Mouse (Mus musculus): ENCODE data around the gene Atf6b.

Gene Atf6b

DNA sequence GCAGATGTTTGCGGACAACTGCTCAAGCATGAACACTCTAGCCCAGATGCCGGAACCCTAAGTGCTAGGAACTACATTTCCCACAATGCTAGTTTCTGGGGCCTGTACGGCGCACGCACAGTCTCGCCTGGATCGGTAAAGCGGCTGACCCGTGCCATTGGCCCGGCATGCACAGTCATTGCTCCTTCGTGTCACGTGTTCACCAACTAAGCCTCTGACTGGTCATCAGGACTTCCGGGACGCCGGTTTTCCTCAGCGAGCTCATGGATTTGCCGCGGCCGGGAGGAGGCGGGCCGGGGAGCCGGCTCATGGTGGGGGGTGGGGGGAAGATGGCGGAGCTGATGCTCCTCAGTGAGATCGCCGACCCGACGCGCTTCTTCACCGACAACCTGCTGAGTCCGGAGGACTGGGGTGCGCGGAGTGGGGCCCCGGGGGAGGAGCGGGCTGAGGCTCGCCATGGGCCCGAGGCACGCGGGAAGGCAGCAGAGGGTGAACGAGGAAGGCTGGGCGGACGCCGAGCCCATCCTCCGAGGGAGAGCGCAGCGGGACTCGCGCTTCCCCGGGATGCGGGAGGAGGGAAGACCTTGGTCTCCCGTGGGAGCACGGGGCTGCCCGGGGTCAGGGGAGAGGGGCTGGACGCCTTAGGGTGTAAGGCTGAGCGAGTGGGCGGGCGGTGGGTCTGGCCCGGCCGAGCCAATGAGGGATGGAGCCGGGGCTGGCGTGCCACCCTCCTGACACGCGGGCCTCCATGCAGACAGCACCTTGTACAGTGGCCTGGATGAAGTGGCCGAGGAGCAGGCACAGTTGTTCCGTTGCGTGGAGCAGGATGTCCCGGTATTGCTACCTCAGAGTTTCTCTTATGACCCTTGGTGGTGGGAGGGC lies at the start of gene Atf6b:
TSS of gene Atf6b (plus strand) at position 241 of the 882 bp plus-strand sequence.
- DNase-seq (ENCODE audit: low read depth, low spot score): peak; percentile 98

DNA sequence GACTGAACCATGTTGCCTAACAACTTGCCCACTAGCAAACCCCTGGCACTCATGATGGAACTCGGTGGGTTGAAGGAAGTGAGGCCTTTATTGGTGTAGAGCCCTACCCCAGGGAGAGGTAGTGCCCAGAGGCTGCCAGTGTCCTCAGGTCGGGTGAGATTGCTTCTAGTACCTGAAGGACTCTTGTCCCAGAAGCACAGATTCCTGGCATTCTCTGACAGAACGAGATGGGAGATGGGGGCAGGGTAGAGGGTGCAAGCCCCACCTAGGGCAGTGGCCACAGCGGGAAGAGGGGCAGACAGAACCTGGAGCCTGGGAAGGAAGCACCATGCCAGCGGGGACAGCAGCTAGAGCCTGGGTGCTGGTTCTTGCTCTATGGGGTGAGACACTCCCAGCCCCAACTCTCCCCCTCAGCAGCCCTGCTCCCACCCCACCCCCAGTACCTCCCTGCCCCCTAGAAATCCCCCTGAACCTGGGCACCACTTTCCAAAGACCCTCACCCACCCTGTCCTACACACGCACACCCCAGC lies 49.3 kb upstream of the Atf6b start, which contains the start of gene Ager:
TSS of gene Ager (plus strand) at position 297 of the 530 bp plus-strand sequence.
- DNase-seq (ENCODE audit: low read depth, low spot score): no peak

DNA sequence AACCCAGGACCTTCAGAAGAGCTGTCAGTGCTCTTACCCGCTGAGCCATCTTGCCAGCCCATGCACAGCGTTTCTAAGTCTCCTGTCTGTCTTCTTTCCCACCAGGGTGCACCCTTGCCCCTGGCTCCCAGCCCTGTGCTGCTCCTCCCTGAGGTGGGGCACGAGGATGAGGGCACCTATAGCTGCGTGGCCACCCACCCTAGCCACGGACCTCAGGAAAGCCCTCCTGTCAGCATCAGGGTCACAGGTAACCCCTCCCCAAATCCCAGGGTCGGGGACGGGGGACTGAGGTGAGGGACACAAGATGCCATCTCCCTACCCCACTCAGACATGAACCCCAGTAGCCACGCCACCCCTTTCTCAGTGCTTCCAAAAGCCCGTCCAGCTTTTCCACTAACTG lies 47.1 kb upstream of the Atf6b start:
- DNase-seq (ENCODE audit: low read depth, low spot score): no peak

DNA sequence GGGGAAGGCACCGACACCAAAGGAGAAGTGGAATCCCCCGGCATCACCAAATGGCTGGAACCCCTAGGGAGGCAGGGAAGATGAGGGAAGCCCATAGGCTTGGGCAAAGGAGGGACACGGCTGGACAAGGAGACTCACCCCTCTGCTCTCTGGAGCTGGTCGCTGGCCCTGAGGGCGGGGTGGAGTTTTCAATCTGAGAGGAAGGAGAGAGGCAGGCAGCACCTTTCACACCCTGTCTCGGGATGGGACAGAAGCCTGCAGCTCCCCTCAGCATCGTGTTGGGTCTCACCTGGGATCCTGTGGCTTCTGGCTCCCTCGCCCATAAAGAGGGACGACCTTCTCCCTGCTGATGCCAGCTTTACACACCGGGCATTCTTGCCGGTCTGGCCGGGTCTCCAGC lies 45.1 kb upstream of the Atf6b start:
- DNase-seq (ENCODE audit: low read depth, low spot score): no peak

DNA sequence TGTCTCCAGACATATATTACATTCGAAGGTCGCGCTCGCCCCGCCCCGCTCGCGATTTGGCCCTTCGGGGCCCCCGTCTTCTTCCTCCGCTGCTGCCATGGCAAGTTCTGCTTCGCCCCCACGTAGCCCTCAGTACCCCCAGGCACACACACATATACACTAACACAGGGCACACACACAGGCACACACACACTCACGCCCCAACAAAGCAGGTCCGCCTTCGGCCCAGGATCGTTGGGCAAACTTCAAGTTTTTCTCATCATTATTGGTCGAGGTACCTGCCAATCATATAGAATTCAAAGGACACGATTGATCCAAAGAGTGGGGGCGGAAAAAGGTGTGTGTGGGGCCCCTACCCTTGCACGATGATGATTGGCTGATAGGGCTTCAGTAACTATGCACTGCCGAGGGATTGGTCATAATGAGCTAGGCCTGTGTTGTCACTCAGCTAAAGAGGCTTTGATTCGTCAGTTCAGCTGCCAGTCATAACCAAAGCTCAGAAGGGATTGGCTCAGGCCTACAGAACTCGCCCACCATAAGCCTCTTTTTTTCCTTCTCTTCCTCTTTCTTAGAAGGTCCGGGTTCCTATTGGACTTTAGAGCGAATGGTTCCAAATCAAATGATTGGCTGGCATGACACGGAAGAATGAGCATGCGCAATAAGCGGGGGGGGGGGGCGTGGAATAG lies 43.4 kb upstream of the Atf6b start, which contains the start of gene Rnf5:
TSS of gene Rnf5 (minus strand) at position 316 of the 686 bp plus-strand sequence.
- peak; percentile 100 for DNase-seq (ENCODE audit: low read depth, low spot score)

DNA sequence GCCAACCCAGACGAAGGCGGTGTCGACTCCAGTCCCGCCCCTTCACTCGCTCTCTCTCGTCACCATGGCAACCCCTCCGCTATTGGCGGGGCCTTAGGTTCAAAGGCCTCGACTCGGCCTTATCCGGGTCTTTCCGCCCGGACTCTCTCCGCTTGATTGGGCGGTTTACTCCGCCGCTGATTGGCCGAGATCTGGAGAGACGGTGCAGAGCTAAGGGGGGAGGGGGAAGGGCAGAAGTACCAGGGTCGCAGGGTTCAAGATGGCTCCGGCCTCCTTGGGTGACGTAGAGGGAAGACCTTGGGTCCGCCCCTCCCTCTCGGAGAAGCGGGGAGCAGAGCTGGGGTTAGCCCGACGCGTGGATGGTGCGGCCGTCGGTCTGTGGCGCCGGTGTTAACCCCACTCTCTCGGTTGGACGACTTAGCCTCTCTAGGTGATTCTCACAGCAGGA lies 42.9 kb upstream of the Atf6b start, which contains the start of gene Agpat1:
TSS of gene Agpat1 (plus strand) at position 202 of the 448 bp plus-strand sequence.
- peak; percentile 99 for DNase-seq (ENCODE audit: low read depth, low spot score)

DNA sequence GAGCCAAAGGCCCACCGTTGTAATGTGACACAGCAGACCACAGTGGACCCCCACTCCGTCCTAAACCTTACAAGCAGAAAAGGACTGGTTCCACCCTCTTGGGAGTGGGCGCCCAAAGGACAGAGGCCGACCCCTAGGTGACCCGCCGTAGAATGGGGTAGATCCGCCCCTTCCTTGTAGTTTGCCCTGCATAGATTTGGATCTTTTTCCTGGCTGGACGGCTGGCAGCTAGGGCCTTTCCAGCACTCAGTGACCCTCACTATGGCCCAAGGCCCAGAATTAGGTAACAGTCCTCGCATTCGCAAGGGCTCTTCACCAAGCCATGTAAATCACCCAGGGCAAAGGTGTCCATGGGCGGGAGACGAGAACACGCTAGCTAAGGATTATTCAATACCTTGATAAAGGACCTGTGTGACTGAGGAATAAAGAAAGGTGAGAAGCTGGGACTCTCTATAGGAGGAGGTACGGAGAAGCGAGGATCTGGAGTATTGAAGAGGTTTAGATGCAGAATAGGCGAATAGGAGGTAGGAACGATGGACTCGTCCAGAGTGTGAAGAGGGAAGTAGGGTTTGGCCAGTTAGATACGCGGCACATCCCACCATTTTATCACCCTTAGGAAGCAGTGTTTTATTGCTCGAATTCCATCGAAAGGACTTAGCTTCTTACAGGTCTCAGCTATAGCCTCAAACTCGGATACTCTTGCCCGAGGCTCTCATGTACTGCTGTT lies 42.3 kb upstream of the Atf6b start:
- no peak for DNase-seq (ENCODE audit: low read depth, low spot score)

DNA sequence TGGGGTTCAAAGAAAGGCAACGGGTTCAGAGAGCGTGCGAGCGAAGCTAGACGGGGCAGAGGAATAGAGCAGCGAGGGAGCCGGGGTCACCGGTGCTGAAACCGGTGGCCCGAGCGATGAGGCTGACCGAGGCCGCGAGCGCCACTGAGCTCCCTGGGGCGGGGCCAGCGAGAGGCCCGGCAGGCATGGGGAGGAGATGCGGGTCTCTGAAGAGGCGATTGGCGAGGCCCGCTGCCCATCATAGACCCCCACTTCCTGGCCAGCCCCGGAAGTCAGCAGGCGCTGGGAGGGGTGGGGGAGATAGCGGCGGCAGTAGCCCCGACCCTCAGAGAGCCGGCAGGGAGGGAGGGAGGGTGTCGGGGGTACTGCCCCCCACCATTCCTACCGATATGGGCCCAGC lies 41.3 kb upstream of the Atf6b start:
- peak; percentile 93 for DNase-seq (ENCODE audit: low read depth, low spot score)

DNA sequence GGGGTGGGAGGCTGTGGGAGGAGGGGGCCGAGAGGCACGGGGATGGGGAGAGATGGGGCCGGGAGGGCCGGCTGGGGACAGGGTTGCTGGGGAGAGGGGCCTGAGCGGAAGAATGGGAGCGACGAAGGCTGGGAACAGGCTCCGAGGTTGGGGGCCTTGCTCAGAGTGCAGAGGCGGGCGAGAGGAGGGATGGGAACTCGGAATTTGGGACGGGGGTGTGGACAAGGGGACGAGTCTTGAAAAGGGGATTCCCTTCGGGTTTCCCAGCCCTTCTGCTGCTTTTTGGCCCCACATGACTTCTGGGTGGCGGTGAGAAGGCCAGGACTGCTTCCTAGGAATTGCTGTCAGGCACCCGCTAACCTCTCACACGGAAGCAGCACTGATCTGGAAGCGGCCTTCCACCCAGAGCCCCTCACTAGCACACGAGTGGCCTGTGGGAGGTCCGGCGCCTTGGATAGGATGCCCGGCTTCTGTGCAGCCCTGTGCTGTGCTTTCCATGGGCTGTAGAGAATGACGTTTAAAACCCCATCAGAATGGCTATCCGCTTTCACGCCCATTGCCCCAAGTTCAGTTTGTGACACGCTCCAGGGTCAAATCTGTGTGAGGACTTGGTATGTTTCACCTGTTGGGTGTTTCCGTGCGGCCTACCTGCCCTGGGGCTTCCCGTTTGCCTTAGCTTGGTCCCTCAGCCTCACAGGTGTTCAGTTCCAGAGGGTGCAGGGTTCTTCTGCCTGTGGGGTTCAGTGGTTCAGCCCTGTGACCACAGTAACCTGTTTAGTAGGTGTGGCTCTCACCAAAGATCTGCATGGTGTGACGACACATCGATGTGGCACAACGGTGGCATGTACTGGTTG lies 40.5 kb upstream of the Atf6b start:
- no peak for DNase-seq (ENCODE audit: low read depth, low spot score)

DNA sequence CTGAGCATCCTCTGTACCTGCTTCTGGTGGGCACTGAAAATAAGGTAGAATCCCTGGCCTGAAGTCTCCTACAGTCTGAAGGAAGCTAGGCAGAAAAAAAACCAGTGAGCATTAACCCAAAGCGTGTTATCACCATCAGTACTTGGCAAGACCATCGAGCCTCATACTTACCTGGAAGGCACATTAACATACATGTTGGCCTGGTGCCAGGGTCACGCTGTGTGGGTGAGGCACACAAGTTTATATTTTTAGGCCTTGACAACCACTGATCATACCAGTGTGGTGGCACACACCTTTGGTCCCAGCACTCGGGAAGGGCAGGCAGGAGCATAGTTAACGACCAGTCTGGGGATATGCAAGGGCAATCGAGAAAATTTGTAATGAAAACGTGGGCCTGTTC lies 38.9 kb upstream of the Atf6b start:
- no peak for DNase-seq (ENCODE audit: low read depth, low spot score)

DNA sequence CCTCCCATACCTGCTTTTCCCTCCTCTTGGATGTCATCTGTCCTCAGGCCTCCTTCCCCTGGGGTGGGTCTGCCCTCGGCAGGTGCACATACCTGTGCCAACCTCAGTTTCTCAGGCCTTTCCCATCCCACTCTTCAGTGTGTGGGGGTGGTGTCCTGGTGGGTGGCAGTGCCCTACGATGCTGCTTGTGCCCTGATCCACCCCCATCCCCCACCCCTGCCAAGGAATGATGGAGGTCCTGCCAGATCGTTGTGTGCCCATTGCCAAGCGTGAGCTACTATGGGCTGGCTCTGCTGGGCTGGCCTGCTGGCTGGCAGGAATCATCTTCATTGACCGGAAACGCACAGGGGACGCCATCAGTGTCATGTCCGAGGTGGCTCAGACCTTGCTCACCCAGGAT lies 35.9 kb upstream of the Atf6b start:
- DNase-seq (ENCODE audit: low read depth, low spot score): no peak

DNA sequence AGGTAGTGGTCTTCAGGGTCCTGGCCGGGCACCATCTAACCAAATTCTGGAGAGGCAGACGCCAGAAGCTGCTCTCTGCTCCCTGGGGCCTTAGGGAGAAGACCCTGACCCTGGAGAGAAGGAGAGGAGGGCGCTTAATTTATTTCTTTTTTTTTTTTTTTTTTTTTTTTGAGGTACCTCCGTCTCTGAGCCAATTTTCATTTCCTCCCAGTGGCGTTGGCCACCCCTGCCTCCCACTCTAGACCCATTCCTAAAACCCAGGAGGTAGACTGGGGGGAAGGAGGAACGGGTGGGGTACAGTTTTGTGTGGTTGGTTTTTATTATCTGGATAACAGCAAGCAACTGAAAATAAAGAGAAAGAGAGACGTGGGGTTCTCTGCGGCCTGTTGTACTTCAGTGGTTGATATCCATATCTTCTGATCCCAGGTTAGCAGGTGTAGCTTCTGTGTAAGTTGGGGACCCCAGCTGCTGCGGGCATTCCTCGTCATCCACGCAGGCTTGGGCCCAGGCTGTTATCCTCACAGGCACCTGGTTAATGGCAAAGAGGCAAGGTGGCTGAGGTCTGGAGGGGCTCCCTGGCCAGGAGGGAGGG lies 33.8 kb upstream of the Atf6b start:
- no peak for DNase-seq (ENCODE audit: low read depth, low spot score)

DNA sequence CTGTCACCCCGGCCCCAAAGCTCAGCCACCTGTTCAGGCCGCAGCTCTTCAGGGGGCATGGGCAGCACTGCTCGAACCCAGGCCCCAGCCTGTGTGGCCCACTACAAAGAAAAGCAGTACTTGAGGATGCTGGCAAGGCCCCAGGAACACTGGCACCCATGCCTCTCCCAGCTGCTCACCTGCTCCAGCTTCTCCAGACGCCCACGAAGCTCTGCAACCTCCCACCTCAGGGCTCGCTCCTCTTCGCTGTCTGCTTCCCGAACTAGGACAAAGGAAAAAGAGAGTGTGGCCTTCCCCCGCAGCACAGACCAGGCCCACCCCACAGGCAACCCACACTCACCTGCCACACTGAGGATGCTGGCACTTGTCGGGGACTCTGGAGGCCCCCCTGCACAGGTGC lies 33.1 kb upstream of the Atf6b start:
- no peak for DNase-seq (ENCODE audit: low read depth, low spot score)

DNA sequence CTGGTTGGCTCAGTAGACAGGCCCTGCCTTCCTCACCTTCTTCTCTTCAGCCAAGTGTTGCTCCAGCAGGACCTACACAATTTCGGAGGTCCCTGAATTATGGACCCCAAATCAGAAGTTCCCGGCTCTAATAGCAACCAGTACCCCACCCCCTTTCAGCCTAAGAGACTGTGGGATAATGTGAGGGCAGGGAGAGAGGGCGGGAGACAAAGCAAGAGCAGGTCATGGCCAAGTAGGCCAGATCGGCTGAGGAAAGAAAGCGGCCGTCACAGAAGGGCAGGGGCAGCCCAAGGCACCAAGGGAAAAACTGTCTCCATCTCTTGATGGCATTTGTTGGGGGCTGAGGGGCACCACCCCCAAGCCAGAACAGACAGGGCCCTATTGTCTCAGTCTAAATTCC lies 31.1 kb upstream of the Atf6b start, which contains the start of gene Egfl8:
TSS of gene Egfl8 (minus strand) at position 101 of the 400 bp plus-strand sequence.
- no peak for DNase-seq (ENCODE audit: low read depth, low spot score)

DNA sequence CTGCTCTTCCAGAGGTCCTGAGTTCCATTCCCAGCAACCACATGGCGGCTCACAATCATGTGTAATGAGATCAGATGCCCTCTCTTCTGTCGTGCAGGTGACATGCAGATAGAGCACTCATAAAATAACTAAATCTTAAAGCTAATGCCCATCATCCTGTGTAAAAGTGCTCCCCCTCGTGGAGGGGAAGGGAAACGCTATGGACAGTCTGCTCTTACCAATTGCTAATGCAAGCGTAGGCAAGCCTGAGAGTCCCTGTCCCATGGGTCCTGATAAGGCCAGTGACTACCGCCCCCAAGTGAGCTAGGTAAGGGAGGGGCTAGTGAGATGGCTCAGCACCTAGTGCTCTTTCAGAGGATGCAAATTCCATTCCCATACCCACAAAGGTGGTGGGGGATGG lies 27.9 kb upstream of the Atf6b start:
- DNase-seq (ENCODE audit: low read depth, low spot score): peak; percentile 66

DNA sequence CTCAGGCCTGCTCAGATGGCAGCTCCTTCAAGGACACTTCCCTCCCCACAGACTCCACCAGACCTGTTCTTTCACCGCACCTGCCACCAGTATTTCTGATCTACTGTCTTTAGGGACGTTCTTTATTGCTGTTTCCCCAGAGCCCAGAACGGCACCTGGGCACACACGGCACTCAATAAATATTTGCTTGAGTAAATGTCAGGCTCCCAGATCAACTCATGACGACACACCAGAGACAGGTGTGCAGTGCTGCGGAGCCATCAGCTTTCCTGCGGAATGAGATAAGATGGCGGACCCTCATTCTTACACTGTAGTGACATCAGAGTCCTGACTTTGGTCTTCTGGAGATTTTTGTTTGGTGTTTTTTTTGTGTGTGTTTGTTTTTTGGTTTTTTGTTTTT lies 25.9 kb upstream of the Atf6b start:
- no peak for DNase-seq (ENCODE audit: low read depth, low spot score)

DNA sequence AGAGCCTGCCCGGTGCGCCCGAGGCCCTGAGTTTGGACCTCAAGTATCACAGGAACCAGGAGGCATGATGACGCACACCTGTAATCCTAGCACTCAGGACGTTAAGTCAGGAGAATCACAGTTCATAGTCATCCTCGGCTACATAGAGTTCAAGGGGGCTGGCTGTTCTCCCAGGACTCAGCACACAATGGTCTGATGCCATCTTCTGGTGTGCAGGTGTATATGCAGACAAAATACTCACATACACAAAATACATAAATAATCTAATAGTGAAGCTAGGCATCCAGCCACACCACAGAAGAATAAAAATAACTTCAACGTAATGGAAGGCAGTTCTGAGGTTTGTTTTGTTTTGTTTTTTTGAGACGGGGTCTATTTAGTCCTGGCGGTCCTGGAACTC lies 23.8 kb upstream of the Atf6b start:
- no peak for DNase-seq (ENCODE audit: low read depth, low spot score)

DNA sequence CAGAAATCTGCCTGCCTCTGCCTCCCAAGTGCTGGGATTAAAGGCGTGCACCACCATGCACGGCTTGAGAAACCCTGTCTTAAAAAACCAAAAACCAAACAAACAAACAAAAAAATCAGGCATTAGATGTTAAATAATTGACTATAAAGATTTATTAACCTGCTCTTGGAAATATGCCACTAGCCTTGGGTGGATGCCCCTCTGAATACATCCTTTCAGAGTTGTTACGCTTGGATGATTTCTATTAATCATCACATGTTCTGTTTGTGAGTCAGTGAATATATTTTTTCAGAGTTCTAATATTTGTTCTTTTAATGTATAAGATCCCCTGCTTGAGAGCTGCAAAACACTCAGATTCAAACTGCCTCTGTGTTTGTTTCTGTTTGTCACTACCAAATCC lies 22.0 kb upstream of the Atf6b start:
- no peak for DNase-seq (ENCODE audit: low read depth, low spot score)

DNA sequence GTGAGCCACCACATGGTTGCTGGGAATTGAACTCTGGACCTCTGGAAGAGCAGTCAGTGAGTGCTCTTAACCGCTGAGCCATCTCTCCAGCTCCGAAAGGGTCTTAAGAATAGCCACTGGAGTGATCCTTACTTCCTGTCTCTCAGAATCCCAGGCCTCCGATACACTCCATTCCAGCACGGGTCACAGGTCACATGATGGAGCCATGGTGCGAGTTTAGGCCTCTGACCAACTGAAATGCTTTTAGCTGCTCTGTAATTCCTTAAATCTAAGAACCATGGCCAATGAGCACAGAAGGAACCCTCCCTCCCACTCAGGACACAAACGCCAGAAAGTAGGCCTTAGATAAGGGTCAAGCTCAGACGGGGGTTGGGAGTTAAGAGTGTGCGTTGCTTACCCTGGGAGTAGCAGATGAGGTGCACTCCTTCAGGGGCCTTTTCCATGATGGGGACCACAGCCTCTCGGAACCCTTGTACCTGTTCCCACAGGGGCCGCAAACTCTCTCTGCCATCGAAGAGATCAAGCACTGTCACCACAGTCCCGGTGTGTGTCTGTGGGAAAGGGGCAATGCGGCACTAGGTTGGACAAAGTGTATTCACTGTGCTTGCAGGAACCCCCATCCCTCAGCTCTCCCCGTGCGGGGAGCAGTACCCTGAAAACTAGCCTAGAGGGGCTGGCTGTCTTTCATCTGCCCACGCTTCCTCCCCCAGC lies 20.7 kb upstream of the Atf6b start:
- no peak for DNase-seq (ENCODE audit: low read depth, low spot score)

DNA sequence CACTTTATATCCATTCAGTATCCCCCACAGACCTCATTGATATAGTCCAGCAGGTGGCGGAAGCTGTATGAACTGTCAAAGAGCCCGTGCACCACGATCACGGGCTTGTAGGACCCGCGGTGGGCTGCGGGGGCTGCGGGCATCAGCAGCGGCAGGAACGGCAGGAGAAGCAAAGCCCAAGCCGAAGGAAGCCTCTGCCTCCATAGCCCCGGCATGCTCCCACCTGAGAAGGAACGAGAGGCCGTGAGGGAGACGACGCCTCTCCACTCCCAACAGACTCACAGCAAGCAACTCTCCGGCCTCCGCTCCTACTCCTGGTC lies 20.2 kb upstream of the Atf6b start:
- DNase-seq (ENCODE audit: low read depth, low spot score): peak; percentile 56

Measured in forelimb bud, embryonic 11.5 days (tissue).